Mouse (Mus musculus): Measurements from ENCODE around the gene Kif1bp.
"Not testable (repeated sequence)": the region's sequence is repeated elsewhere in the genome, so short reads cannot be mapped to it uniquely, and the experiment has no call there.

Gene Kif1bp

DNA sequence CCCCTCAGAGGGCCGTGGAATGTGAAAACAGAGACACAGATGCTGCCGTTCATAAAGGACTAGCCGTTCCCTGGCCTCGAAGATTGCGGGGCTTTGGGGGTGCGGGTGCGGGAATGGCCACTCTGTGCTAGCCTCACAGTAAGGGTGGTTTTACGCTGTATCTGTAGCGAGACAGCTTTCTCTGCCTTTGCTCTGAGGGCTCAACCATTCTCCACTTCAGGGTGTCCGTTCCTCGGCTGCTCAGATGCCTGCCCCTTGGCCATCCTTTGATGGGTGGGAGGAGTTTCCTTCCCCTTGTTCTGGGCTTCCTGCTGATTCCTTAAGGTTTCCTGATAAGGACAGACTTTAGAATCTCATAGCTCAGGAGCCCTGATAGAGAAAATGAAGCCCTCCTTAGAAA, 69.8 kb downstream of the Kif1bp start:
- no peak for DNase-seq

DNA sequence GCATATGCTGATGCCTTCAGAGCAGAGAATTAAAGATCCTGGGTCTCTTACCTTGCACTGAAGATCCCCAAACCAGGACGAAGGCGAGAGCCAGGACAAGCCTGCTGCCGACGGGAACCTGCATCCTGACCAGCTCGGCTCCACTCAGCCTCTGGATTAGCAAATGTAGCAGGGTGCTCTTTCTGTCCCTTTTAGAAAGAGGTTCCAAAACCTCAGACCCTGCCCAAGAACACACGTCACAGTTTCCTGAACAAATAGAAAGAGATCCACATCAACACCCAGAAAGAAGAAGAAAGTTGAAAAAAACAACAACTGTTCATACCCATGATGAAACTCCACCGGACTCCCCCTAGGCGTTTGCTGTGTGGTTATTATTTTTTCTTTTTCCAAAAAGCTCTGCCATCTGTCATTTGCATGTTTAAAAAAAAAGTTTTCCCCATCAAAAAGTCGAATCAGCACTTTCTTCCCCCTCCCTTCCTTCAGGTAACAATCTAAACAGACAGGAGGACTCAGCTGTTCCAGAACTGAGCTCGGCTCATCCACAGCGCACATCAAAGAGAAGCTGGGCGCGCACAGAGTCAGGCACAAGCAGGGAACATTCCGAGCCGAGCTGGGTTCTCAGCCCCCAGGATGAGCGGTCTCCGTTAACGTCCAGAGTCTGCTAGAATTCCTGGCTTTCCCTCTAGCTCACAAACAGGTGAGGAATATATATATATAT, 70.5 kb downstream of the Kif1bp start:
- DNase-seq: no peak

- DNase-seq: no peak
Observed at GRCm38 (mm10) chr10:62507071-62507470, 71.2 kb downstream of the Kif1bp start.

GRCm38 (mm10) chr10:62506019-62506556, 72.2 kb downstream of the Kif1bp start:
- DNase-seq: no peak

DNA sequence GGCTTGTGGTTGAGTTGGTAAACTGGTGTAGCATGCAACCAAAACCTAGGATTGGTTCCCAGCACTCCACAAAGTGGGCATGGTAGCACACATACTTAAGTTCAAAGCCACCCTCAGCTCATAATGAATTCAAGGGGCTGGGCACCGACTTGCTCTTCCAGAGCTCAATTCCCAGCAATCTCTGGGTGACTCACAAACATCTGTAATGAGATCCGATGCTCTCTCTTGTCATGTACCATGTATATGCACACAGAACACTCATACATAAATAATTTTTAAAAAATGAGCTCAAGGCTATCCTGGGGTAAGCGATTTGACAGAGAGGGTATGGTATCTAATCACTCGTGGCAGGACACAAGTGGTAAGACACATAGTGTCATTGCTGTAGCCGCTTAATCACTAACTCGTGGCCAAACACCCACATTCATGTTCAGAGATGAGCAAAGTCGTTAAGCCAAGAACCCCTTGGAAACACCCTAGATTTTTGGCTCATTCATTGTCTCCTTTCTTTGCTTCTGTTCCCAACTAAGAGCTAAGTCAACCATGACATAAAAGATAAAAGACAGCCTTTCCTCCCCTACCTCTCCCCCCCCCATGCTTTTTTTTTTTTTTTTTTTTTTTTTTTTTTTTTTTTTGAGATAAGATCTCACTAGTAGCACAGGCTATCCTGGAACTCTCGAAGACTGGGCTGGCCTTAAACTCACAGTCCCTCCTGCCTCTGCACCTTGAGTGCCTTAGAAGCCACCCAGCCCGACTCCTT, 72.9 kb downstream of the Kif1bp start:
- no peak for DNase-seq

GRCm38 (mm10) chr10:62503836-62504628, 74.2 kb downstream of the Kif1bp start:
- no peak for DNase-seq

- no peak for DNase-seq
Observed at GRCm38 (mm10) chr10:62503353-62503752, 74.9 kb downstream of the Kif1bp start.

- DNase-seq: no peak
Observed at GRCm38 (mm10) chr10:62501951-62502350, 76.3 kb downstream of the Kif1bp start.

GRCm38 (mm10) chr10:62500916-62501615, 77.2 kb downstream of the Kif1bp start:
- no peak for DNase-seq

DNA sequence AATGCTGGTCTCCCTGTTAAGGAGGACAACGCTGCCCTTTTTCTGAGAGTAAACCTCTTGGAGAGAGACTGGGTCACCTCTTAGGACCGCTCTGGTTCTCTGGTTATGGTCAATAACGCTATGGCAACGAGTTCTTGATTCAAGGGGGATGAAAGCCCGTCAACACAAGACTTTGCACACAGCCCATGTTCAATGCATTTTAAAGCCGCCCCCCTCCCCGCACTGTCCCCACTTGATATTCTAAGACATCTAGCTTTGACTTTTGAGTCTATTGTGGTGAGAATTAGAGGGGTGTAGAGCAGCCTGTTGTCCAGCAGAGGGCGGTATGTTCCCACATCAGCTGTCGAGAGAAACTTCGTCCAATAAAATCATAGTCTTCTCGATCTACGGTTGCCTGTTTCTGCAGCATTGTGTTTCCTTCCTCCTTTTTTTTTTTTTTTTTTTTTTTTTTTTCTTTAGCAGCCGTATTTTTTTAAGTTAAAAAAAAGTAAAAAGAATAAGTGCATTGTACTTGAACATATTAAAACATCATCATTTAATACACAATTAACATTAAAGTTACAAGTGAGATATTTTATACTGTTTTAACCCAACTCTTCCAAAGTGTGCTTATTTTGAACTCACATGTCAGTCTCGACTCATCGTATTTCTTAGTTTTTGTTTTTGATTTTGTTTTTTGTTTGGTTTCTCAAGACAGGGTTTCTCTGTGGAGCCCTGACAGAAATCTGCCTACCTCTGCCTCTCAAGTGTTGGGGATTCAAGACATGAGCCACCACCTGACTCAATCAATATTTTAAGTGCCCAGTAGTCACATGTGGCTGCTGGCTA, 78.0 kb downstream of the Kif1bp start:
- peak; percentile 33 for DNase-seq

- DNase-seq: not testable (repeated sequence)
Observed at GRCm38 (mm10) chr10:62491681-62492080, 86.6 kb downstream of the Kif1bp start.
